Mouse (Mus musculus): Measurements from ENCODE around the gene Pcp2. TPM values are rescaled to one million over a fixed set of nuclear protein-coding genes. Genes with fewer than 3 reads are reported as not detected.

Pcp2 gene
- polyA plus RNA-seq (2015; fragmentation: Illumina TruSeq; extraction: RNeasy Lipid Tissue Mini Kit (QIAGEN cat#74804); ENCODE audit: insufficient read depth, low read depth, low replicate concordance), result not detected

DNA sequence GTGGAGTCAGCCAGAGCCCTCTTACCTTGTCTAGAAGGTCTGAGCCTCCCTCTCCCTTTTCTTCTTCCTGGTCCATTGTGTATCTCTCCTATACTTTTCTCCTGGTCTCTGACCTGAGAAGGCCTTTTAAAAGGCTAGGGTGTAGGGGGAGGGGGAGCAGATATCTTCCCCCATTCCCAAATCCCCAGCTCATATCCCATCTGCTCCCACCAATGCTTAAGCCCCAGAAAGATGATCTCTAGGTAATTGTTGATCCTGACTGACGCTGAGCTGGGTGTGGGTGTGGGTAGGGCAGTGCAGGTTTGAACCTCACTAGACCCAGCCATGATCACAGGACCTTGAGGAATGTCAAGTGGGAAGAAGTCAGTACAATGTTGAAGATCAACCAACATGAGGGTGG lies at the start of gene Pcp2:
Gene Pcp2 (minus strand): TSS at position 101 of the 400 bp plus-strand sequence.

DNA sequence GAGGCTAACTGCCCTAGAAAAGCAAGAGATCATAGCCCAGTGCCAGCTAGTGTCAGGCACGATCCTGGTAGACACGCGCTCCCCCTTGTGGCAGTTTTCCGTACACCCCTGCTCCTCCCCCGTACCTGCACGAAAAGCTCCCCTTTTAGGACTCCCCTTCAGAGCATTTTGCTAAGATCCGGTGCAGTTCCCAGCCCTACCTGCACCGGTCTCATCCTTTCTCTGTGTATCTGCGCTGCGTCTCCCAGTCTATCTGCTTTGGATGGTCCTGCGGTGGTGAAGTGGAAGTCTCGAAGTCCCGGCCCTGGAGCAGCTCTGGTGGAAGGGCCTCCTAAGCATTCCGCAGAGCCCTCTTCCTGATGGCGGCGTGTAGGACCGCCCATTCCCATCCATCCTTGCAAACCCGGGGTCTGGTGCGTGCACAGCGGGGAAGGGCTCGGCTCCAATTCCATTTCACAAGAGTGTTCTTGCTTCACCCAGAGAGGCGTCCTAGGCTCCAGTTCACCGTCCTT lies 46.7 kb upstream of the Pcp2 start, which contains the start of gene Fcor:
Gene Fcor (minus strand): TSS at position 383 of the 512 bp plus-strand sequence.

GRCm38 (mm10) chr8:3665507-3665906 lies 40.2 kb upstream of the Pcp2 start, which contains the start of gene Mcemp1:
Gene Mcemp1 (plus strand): TSS chr8:3665754.

GRCm38 (mm10) chr8:3655526-3655925 lies 30.2 kb upstream of the Pcp2 start, which contains the start of gene Retn:
Gene Retn (plus strand): TSS chr8:3655770.

DNA sequence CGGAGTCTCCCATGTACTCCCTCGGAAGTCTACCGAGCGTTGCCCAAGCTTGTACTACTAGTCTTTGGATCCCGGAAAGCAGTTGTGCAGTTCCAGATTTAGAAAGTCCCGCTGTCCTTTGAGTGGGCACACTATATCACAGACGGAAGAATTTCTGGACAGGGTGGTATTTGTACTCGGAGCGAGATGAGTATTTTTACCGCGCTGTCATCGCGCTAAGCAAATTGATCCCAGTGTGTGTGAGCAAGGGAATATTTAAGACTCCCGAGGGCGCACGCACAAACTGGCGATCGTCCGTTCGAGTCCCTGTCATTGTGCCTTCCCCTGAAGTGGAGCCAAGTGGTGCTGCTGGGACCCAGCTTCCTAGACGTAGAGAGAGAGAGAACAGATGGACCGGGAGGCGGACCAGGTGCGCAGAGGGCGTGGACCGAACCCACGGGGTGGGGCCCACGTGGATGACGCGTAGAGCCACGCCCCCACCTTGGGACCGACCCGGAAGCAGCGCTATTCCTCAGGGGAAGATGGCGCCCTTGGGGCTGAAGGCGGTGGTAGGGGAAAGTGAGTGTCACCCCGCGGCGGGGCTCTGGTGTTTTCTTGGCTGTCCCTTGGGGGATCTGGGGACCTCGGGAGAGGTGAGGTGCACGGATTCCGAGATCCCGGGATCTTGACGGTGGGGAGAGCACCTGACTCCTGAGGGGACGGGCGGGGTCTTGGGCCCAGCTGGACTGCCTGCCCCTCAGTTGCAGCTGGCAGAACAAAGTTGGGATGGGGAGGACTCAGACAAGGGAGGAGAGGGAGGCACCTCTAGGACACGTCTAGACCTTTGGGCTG lies 5.5 kb upstream of the Pcp2 start, which contains the start of gene Stxbp2:
Gene Stxbp2 (plus strand): TSS at position 309 of the 831 bp plus-strand sequence.

GRCm38 (mm10) chr8:3621199-3621970 lies 4.0 kb downstream of the Pcp2 start, which contains the start of the genes Xab2 and Pet100:
Gene Xab2 (minus strand): TSS chr8:3621316.
Gene Pet100 (plus strand): TSS chr8:3621548.

DNA sequence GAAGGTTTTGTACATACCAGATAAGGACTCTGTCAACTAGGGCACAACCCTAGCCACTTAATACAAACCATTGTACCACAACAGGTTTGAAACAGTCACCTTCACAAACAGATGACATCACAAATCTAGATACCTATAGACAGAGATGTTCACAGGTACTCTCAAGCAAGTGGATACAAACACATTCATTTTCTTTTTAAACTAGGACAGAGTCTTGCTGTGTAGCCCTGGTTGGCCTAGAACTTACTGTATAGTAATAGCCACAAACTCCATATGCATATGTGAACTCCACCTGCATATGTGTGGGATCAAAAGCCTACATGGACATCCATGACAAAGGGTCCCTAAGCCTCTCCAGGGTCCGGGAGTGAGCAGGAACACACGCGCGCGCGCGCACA lies 38.4 kb downstream of the Pcp2 start, which contains the start of gene Camsap3:
Gene Camsap3 (plus strand): TSS at position 301 of the 398 bp plus-strand sequence.

Other genes with a start within 250 kb of the Pcp2 start
- 7.0 TPM for gene Arhgef18, start 232.5 kb downstream of the Pcp2 start, polyA plus RNA-seq (2015; fragmentation: Illumina TruSeq; extraction: RNeasy Lipid Tissue Mini Kit (QIAGEN cat#74804); ENCODE audit: insufficient read depth, low read depth, low replicate concordance)
- gene Pex11g, start 157.9 kb downstream of the Pcp2 start, polyA plus RNA-seq (2015; fragmentation: Illumina TruSeq; extraction: RNeasy Lipid Tissue Mini Kit (QIAGEN cat#74804); ENCODE audit: insufficient read depth, low read depth, low replicate concordance), result 7.6 TPM
- gene Tex45, start 154.7 kb downstream of the Pcp2 start, polyA plus RNA-seq (2015; fragmentation: Illumina TruSeq; extraction: RNeasy Lipid Tissue Mini Kit (QIAGEN cat#74804); ENCODE audit: insufficient read depth, low read depth, low replicate concordance), result not detected
- 4.5 TPM for gene Zfp358, start 132.4 kb downstream of the Pcp2 start, polyA plus RNA-seq (2015; fragmentation: Illumina TruSeq; extraction: RNeasy Lipid Tissue Mini Kit (QIAGEN cat#74804); ENCODE audit: insufficient read depth, low read depth, low replicate concordance)
- gene Mcoln1, start 125.1 kb downstream of the Pcp2 start, polyA plus RNA-seq (2015; fragmentation: Illumina TruSeq; extraction: RNeasy Lipid Tissue Mini Kit (QIAGEN cat#74804); ENCODE audit: insufficient read depth, low read depth, low replicate concordance), result 19.2 TPM
- 17.7 TPM for gene Pnpla6, start 110.2 kb downstream of the Pcp2 start, polyA plus RNA-seq (2015; fragmentation: Illumina TruSeq; extraction: RNeasy Lipid Tissue Mini Kit (QIAGEN cat#74804); ENCODE audit: insufficient read depth, low read depth, low replicate concordance)
- gene C330021F23Rik, start 57.6 kb downstream of the Pcp2 start, polyA plus RNA-seq (2015; fragmentation: Illumina TruSeq; extraction: RNeasy Lipid Tissue Mini Kit (QIAGEN cat#74804); ENCODE audit: insufficient read depth, low read depth, low replicate concordance), result not detected
- 25.9 TPM for gene Camsap3, start 38.3 kb downstream of the Pcp2 start, polyA plus RNA-seq (2015; fragmentation: Illumina TruSeq; extraction: RNeasy Lipid Tissue Mini Kit (QIAGEN cat#74804); ENCODE audit: insufficient read depth, low read depth, low replicate concordance)
- gene Xab2, start 4.2 kb downstream of the Pcp2 start, polyA plus RNA-seq (2015; fragmentation: Illumina TruSeq; extraction: RNeasy Lipid Tissue Mini Kit (QIAGEN cat#74804); ENCODE audit: insufficient read depth, low read depth, low replicate concordance), result 8.2 TPM
- 18.4 TPM for gene Pet100, start 4.0 kb downstream of the Pcp2 start, polyA plus RNA-seq (2015; fragmentation: Illumina TruSeq; extraction: RNeasy Lipid Tissue Mini Kit (QIAGEN cat#74804); ENCODE audit: insufficient read depth, low read depth, low replicate concordance)
- 86.7 TPM for gene Stxbp2, start 5.4 kb upstream of the Pcp2 start, polyA plus RNA-seq (2015; fragmentation: Illumina TruSeq; extraction: RNeasy Lipid Tissue Mini Kit (QIAGEN cat#74804); ENCODE audit: insufficient read depth, low read depth, low replicate concordance)
- 15.3 TPM for gene Retn, start 30.2 kb upstream of the Pcp2 start, polyA plus RNA-seq (2015; fragmentation: Illumina TruSeq; extraction: RNeasy Lipid Tissue Mini Kit (QIAGEN cat#74804); ENCODE audit: insufficient read depth, low read depth, low replicate concordance)
- gene Mcemp1, start 40.2 kb upstream of the Pcp2 start, polyA plus RNA-seq (2015; fragmentation: Illumina TruSeq; extraction: RNeasy Lipid Tissue Mini Kit (QIAGEN cat#74804); ENCODE audit: insufficient read depth, low read depth, low replicate concordance), result not detected
- 4.2 TPM for gene Fcor, start 46.8 kb upstream of the Pcp2 start, polyA plus RNA-seq (2015; fragmentation: Illumina TruSeq; extraction: RNeasy Lipid Tissue Mini Kit (QIAGEN cat#74804); ENCODE audit: insufficient read depth, low read depth, low replicate concordance)
- gene Trappc5, start 50.8 kb upstream of the Pcp2 start, polyA plus RNA-seq (2015; fragmentation: Illumina TruSeq; extraction: RNeasy Lipid Tissue Mini Kit (QIAGEN cat#74804); ENCODE audit: insufficient read depth, low read depth, low replicate concordance), result 4.5 TPM
- gene Fcer2a, start 68.6 kb upstream of the Pcp2 start, polyA plus RNA-seq (2015; fragmentation: Illumina TruSeq; extraction: RNeasy Lipid Tissue Mini Kit (QIAGEN cat#74804); ENCODE audit: insufficient read depth, low read depth, low replicate concordance), result not detected
- not detected for gene Clec4g, start 95.1 kb upstream of the Pcp2 start, polyA plus RNA-seq (2015; fragmentation: Illumina TruSeq; extraction: RNeasy Lipid Tissue Mini Kit (QIAGEN cat#74804); ENCODE audit: insufficient read depth, low read depth, low replicate concordance)
- gene Cd209a, start 123.4 kb upstream of the Pcp2 start, polyA plus RNA-seq (2015; fragmentation: Illumina TruSeq; extraction: RNeasy Lipid Tissue Mini Kit (QIAGEN cat#74804); ENCODE audit: insufficient read depth, low read depth, low replicate concordance), result 1.0 TPM
- not detected for gene Cd209e, start 228.8 kb upstream of the Pcp2 start, polyA plus RNA-seq (2015; fragmentation: Illumina TruSeq; extraction: RNeasy Lipid Tissue Mini Kit (QIAGEN cat#74804); ENCODE audit: insufficient read depth, low read depth, low replicate concordance)

Measured in pancreas, adult 10 weeks (tissue).